Mouse (Mus musculus) CD4-positive naive resting alpha-beta T cell, adult 76 days (primary cell): Measurements from ENCODE around the gene Toporsl. TPM values are rescaled to one million over a fixed set of nuclear protein-coding genes. Genes with fewer than 3 reads are reported as not detected.

Experiments used
- total RNA-seq: library from RNA; stranded (reverse); gene quantifications from one replicate; pipeline ENCODE4 v1.2.4, GENCODE M21; 2023

Toporsl gene
- not detected for total RNA-seq

DNA sequence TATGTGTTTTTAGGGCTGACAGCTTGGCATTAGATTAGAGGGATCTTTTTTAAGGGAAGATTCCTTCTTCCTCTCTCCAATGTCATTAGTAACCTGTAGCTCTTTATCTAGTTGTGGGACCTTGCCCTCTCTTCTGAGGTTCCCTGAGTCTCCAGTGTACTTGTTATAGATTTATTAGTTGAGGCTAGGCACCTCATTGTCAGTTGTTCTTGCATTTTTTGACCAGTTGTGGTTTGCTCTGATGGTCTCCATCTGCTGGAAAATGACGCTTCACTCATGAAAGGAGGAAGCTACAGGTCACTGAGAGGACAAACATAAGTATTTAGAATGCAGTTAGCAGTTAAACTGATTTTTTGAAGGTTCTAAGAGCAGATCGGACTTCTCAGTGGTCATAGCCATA, at the start of gene Toporsl:
Gene Toporsl, plus strand, starts transcription at position 348 of the 400 bp plus-strand sequence.

Other genes with a start within 250 kb of the Toporsl start
- gene Smc2, start 157.0 kb upstream of the Toporsl start, total RNA-seq, result 11.6 TPM
- gene Vma21-ps, start 99.0 kb upstream of the Toporsl start, total RNA-seq, result not detected
- not detected for gene Olfr275, start 218.3 kb downstream of the Toporsl start, total RNA-seq